In the genomic region with DNA sequence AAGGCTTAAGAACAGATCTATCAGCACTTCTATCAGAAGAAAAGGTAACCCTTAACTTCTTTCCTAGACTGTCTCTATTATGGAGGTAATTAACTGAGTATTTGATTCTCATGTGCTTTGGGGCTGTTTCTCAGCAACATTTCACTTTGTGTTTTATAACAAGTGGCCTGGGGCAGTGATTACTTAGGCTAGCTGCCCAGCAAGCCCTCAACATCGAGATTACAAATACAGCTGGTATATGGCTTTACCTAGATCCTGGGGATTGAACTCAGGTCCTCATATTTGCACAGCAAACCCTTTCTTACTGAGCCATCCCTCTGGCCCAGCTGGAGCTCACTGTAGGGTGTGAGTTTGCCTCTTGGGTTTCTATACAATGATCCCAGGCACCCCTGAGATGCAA, we compare ENCODE assay signal across 23 mouse cellular contexts.
"Had no signal": no experiment of that assay in that cellular context is flagged by ENCODE, and none has a peak within 500 bp of the region (broad histone marks: within the 10 kb centered on the region; RNA-seq: fewer than 3 reads in every experiment).

No protein-coding gene starts in this region.

- H3K4me1 ChIP-seq: liver, embryonic 12.5 days; liver, embryonic 15.5 days; midbrain, embryonic 12.5 days; midbrain, embryonic 15.5 days; neural tube, embryonic 15.5 days had no signal

- H3K9me3 ChIP-seq: liver, embryonic 12.5 days; liver, embryonic 15.5 days; midbrain, embryonic 12.5 days; midbrain, embryonic 15.5 days; neural tube, embryonic 12.5 days; neural tube, embryonic 15.5 days had no signal

- H3K9ac ChIP-seq: limb, embryonic 13.5 days; liver, embryonic 12.5 days; liver, embryonic 15.5 days; midbrain, embryonic 12.5 days; midbrain, embryonic 15.5 days; neural tube, embryonic 12.5 days; neural tube, embryonic 15.5 days had no signal

- H3K4me2 ChIP-seq: limb, embryonic 13.5 days; liver, embryonic 12.5 days; liver, embryonic 15.5 days; midbrain, embryonic 12.5 days; midbrain, embryonic 15.5 days; neural tube, embryonic 12.5 days; neural tube, embryonic 15.5 days had no signal

- DNase-seq: kidney, adult 2 months; kidney, postnatal 25 days; layer of hippocampus, adult 9-11 months; liver; right cerebral cortex, adult 18-20 months; right cerebral cortex, postnatal 14 days; right cerebral cortex, postnatal 4 days; thymus, adult 2 months; thymus, postnatal 14 days; thymus, postnatal 4 days had no signal

- H3K27ac ChIP-seq: kidney, postnatal 0 days; layer of hippocampus, adult 2 months; limb, embryonic 13.5 days; liver, embryonic 12.5 days; liver, embryonic 15.5 days; macrophage; midbrain, embryonic 12.5 days; midbrain, embryonic 15.5 days; neural tube, embryonic 12.5 days; neural tube, embryonic 15.5 days; stomach, postnatal 0 days had no signal

- ATAC-seq: inflammation-experienced regulatory T-cells, adult 6 months; intestine, embryonic 16.5 days; liver, embryonic 12.5 days; midbrain, embryonic 15.5 days had no signal

- H3K4me3 ChIP-seq: layer of hippocampus, adult 2 months; limb, embryonic 13.5 days; liver, embryonic 12.5 days; liver, embryonic 15.5 days; midbrain, embryonic 12.5 days; midbrain, embryonic 15.5 days; neural tube, embryonic 12.5 days; neural tube, embryonic 15.5 days had no signal

- H3K27me3 ChIP-seq: limb, embryonic 13.5 days; liver, embryonic 12.5 days; liver, embryonic 15.5 days; midbrain, embryonic 12.5 days; midbrain, embryonic 15.5 days; neural tube, embryonic 12.5 days; neural tube, embryonic 15.5 days had no signal
